Mouse (Mus musculus): Measurements from ENCODE around the gene Slc9a9. TPM values are rescaled to one million over a fixed set of nuclear protein-coding genes. Genes with fewer than 3 reads are reported as not detected.

The Slc9a9 gene
- polyA plus RNA-seq (2017; shearing (Covaris generic)): 40.2 TPM

DNA sequence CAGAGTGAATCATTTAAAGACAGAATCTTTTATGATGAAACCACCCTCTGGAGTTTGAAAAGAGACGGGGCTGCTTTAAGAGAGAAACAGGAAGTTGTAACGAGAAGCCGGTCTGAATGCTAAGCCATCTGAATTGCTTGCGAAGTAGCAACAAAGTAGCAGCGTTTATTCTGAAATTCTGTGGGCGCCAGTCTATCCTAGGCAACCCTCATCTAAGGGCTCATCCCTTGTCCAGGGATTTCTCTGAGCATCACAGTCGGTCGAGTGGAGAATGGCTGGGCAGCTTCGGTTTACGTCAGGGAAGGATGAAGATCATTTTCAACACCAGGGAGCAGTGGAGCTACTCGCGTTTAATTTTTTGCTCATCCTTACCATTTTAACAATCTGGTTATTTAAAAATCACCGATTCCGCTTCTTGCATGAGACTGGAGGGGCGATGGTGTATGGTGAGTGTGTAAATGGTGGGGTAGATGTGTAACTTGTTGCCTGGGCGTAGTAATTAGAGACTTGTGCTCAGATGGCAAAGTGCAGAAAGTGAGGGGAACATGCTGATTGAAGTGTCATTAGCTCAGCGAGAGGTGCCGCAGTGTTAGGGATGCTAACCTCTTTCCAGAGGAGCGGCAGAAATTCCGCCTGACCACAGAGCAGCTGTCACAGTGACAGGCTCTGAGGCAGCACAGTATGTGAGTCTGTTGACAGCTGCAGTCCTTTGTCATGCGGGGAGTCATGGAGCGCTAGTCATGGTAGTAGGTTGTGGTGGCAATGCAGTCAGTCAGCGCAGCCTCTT lies at the start of gene Slc9a9:
Gene Slc9a9, plus strand, starts transcription at position 119 of the 787 bp plus-strand sequence.

Other genes starting within 250 kb of the Slc9a9 start
- 16.2 TPM for gene 1190002N15Rik, start 131.8 kb upstream of the Slc9a9 start, polyA plus RNA-seq (2017; shearing (Covaris generic))